Mouse (Mus musculus) brain, embryonic 14.5 days (tissue): ENCODE results near the gene Lrrc61.

Experiments used
- CTCF ChIP-seq: fragments of 200-500 bp; IDR thresholded peaks from 2 replicates; pipeline ENCODE4 v1.5.1; 2012; ENCODE audit warnings: inconsistent platforms, mild to moderate bottlenecking, moderate library complexity, borderline replicate concordance; ENCODE audit not compliant: insufficient read depth, insufficient read length; ENCODE audit errors: extremely low read depth
- POLR2A ChIP-seq: fragments of 200-500 bp; IDR thresholded peaks from 2 replicates; pipeline ENCODE4 v1.6.1; 2012; ENCODE audit warnings: mild to moderate bottlenecking, inconsistent platforms, borderline replicate concordance; ENCODE audit not compliant: poor library complexity, insufficient read depth, insufficient read length, severe bottlenecking; ENCODE audit errors: extremely low read depth

DNA sequence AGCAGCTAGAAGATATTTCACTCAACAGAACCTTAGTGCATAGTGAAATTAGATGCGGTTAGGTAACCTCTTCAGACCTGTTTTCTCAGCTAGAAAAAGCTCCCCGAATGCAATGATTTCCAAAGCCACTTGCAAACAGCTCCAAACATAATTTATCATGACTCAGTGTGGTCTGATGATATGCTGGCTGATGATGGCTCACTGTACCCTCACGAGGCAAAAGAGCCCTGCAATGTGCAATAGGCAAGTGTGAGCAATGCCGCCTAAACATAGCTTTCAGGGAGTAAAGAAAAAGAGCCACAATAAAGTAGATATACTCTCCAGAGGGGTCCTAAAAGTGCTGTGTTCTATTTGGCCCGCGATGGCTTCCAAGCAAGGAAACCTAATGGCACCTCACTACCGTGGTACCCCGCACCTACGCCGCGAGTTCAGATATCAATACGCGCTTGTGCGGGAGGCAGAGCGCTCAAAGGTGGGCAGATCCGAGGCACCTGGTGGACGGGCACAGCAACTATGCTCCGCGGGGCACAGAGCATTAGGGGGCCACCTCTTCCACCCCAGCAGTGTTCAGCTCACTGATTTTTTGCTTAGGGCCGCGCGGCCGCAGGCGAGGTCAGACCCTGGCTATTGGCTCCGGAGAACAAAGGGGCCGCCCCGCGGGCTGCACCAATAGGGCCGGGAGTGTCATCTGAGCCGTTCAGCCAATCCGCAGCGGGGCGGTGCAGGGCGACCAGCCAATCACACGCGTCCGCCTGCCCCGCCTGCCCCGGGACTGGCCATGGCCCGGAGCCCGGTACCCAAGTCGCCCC is 46.9 kb downstream of the Lrrc61 start, which contains the start of gene Zfp775:
- TF ChIP-seq POLR2A: peak; percentile 71; the same call in 1 of the 2 replicates
- no peak for TF ChIP-seq CTCF
